Mouse (Mus musculus): ENCODE measurements at regions not wholly inside any gene's neighbourhood (a gene's known extent, or its start where the extent isn't known, plus 50 kb on each side); places are given as distances from the start of the nearest gene placed in this dataset.

DNA sequence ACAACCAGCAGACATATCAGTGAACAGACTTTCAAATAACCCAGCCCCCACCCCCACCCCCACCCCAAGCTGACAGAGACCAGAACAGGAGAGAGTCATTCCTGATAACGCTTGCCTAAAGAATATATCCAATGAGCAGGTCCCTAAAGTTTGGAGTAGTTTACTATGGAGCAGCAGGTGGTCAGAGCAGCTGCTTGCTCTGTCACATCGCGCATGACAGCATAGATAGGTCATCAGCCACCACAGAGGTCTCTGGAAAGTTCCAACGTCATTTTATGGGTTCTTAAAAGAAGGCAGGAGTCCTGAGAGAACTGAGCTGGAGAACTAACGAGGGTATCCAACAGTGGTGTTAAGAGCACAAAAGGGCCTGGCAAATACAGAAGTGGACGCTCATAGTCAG lies 402.4 kb downstream of the H2al1j start:
- Histone ChIP-seq H3K36me3 (ENCODE audit: control insufficient read depth, insufficient read depth, low read length) (no peaks in the 10 kb centered on the region), H3K4me3 (ENCODE audit: low read depth, low read length) (no peak overlapping the region), H3K4me2 (ENCODE audit: low read depth, severe bottlenecking) (no peak overlapping the region), H3K4me1 (ENCODE audit: control insufficient read depth, insufficient read depth, low read length) (peaks cover 5% of the 10 kb centered on the region; the same call in 1 of the 2 replicates), H3K27me3 (ENCODE audit: control insufficient read depth, insufficient read depth, low read length) (peaks cover 2% of the 10 kb centered on the region; the same call in 1 of the 2 replicates), H3K9ac (ENCODE audit: low read length) (no peak overlapping the region), H3K27ac (replicated peaks; ENCODE audit: low read depth, low read length) (no peak overlapping the region), H3K9me3 (ENCODE audit: control insufficient read depth, low read length) (no peaks in the 10 kb centered on the region)
- no peak for ATAC-seq (ENCODE audit: insufficient number of reproducible peaks, low FRiP score, low TSS enrichment, low read depth)
- DNase-seq (ENCODE audit: low spot score) = no peak
- WGBS = 65% methylated on average over 6 of the region's 6 CpGs

DNA sequence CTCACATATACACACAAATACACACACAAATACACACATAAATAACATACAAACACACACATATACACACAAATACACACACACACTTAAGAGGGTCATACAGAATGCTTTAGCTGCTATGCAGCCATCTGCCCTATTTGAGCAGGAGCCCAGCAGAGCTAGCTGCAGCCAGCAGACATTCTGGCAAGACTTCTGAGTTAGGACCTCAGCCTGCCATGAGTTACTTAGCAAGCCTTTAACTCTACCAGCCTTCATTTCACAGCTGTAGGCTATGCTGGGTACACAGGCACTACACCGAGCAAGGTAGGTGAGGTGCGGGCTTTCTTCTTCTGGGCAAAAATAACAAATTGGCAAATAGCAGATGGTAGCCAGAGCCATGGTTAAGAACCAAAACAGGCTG lies 404.7 kb downstream of the H2al1j start:
- WGBS = 91% methylated on average over 2 of the region's 2 CpGs
- H3K9ac ChIP-seq (ENCODE audit: low read length) = no peak overlapping the region
- H3K9me3 ChIP-seq (ENCODE audit: control insufficient read depth, low read length) = no peaks in the 10 kb centered on the region
- H3K27me3 ChIP-seq (ENCODE audit: control insufficient read depth, insufficient read depth, low read length) = peaks cover 12% of the 10 kb centered on the region
- H3K27ac ChIP-seq (replicated peaks; ENCODE audit: low read depth, low read length) = no peak overlapping the region
- no peak overlapping the region for H3K4me3 ChIP-seq (ENCODE audit: low read depth, low read length)
- H3K4me2 ChIP-seq (ENCODE audit: low read depth, severe bottlenecking) = no peak overlapping the region
- no peaks in the 10 kb centered on the region for H3K36me3 ChIP-seq (ENCODE audit: control insufficient read depth, insufficient read depth, low read length)
- ATAC-seq (ENCODE audit: insufficient number of reproducible peaks, low FRiP score, low TSS enrichment, low read depth) (no peak), DNase-seq (ENCODE audit: low spot score) (no peak)
- H3K4me1 ChIP-seq (ENCODE audit: control insufficient read depth, insufficient read depth, low read length) = peaks cover 12% of the 10 kb centered on the region

DNA sequence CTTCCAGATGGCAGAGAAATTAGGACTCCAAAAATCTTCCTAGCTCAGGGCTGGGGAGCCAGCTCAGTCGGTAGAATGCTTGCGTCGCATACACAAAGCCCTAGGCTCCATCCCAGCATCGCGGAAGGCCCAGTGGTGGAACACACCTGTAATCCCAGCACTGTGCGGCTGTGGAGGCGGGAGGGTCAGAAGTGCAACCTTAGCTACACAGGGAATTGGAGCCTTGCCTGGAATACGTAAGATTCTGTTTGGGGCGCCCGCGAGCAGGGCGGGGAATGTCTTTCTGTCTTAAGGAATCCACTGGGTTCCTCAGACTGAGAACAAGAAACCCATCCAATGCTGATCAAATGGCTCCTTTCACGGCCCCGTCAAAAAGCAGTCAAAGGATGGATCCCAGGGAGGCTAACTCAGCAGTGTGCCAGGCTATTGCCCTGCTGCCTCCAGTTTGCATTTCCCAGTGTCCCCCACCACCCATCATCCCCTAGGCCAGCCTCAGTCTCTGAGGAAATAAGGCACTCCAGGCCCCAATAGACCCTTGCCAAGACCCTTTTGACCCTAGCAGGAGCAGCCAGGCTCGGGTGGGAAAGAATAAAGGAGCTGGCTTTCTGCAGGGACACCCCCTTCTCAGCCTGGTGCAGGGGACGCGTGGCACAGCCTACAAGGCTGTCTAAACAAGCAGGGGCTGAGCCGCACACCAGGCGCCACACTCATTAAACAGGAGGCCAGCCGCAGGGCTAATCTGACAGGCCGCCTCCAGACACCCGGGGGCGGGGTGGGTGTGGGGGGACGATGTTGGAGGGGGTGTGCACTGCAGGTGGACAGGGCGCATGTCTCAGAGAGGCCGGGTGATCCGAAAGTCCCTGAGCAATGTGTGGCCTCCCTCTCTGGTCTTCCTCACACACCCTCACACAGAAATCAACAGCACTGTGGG lies 407.1 kb downstream of the H2al1j start:
- DNase-seq (ENCODE audit: low spot score) (peak; percentile 56), ATAC-seq (ENCODE audit: insufficient number of reproducible peaks, low FRiP score, low TSS enrichment, low read depth) (0 out of 2 replicates have a peak, but pooled peaks have one; percentile 51)
- Histone ChIP-seq H3K27ac (replicated peaks; ENCODE audit: low read depth, low read length) (no peak overlapping the region), H3K36me3 (ENCODE audit: control insufficient read depth, insufficient read depth, low read length) (no peaks in the 10 kb centered on the region), H3K9me3 (ENCODE audit: control insufficient read depth, low read length) (no peaks in the 10 kb centered on the region), H3K9ac (ENCODE audit: low read length) (no peak overlapping the region), H3K27me3 (ENCODE audit: control insufficient read depth, insufficient read depth, low read length) (peaks cover 16% of the 10 kb centered on the region), H3K4me2 (ENCODE audit: low read depth, severe bottlenecking) (no peak overlapping the region), H3K4me3 (ENCODE audit: low read depth, low read length) (no peak overlapping the region), H3K4me1 (ENCODE audit: control insufficient read depth, insufficient read depth, low read length) (peaks cover 13% of the 10 kb centered on the region)
- 26% methylated on average over 27 of the region's 27 CpGs for WGBS

DNA sequence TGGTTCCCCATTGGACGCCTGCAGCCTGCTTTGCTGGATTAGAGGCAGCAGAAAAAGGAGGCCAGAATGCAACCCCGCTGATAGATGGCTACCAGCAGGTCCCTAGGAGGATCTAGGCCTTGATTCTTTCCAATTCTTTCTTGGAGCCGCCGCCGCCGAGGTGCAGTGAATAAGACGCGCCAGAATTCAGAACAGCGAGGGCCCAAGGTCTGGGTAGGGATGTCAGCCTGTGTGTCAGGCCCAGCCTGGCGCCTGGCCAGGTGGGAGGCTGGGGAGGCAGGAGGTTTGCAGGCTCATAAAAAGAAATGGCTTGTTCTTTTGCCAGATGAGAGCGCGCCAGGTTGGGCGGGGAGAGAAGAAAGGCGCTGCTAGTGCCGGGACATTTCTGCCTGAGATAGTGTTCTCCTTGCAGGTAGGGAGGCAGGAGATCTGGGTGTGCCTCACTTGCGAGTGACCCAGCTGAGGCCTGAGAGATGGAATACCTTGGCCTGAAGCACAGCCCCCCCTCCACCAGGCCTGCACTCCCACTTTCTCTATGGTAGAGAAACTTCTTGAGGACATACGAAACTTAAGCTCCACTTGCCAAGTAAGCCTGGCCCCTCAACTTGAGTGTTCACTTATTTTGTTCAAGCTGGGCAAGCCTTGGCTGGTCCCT lies 408.0 kb downstream of the H2al1j start:
- H3K4me1 ChIP-seq (ENCODE audit: control insufficient read depth, insufficient read depth, low read length) = peaks cover 14% of the 10 kb centered on the region
- H3K4me3 ChIP-seq (ENCODE audit: low read depth, low read length) = no peak overlapping the region
- H3K36me3 ChIP-seq (ENCODE audit: control insufficient read depth, insufficient read depth, low read length) = no peaks in the 10 kb centered on the region
- WGBS = 29% methylated on average over 17 of the region's 17 CpGs
- H3K27ac ChIP-seq (replicated peaks; ENCODE audit: low read depth, low read length) = no peak overlapping the region
- no peak overlapping the region for H3K4me2 ChIP-seq (ENCODE audit: low read depth, severe bottlenecking)
- H3K9me3 ChIP-seq (ENCODE audit: control insufficient read depth, low read length) = no peaks in the 10 kb centered on the region
- no peak overlapping the region for H3K9ac ChIP-seq (ENCODE audit: low read length)
- no peak for ATAC-seq (ENCODE audit: insufficient number of reproducible peaks, low FRiP score, low TSS enrichment, low read depth)
- peaks cover 16% of the 10 kb centered on the region for H3K27me3 ChIP-seq (ENCODE audit: control insufficient read depth, insufficient read depth, low read length)
- peak; percentile 50 for DNase-seq (ENCODE audit: low spot score)

DNA sequence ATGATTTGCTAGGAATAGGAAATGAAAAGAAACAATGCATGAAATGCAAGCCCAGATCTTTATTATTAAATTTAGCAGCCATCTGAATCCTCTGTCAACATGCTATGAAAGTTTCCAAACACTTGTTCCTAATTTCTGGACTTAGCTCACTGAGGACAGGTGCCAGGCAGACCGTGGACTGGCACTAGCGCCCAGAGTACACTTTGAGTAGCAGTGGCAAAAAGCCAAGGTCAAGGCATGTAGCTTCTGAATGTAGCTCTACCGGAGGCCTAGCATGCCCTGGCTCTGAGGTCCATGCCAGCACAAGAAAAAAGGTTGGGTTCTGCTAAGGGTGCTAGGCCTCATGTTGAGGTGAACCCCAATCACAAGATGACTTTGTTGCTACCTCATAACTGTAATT lies 408.9 kb downstream of the H2al1j start:
- 88% methylated on average over 3 of the region's 3 CpGs for WGBS
- no peaks in the 10 kb centered on the region for H3K9me3 ChIP-seq (ENCODE audit: control insufficient read depth, low read length)
- H3K9ac ChIP-seq (ENCODE audit: low read length) = no peak overlapping the region
- no peak overlapping the region for H3K27ac ChIP-seq (replicated peaks; ENCODE audit: low read depth, low read length)
- peaks cover 14% of the 10 kb centered on the region for H3K4me1 ChIP-seq (ENCODE audit: control insufficient read depth, insufficient read depth, low read length)
- H3K27me3 ChIP-seq (ENCODE audit: control insufficient read depth, insufficient read depth, low read length) = peaks cover 16% of the 10 kb centered on the region
- no peak overlapping the region for H3K4me3 ChIP-seq (ENCODE audit: low read depth, low read length)
- DNase-seq (ENCODE audit: low spot score) (no peak), ATAC-seq (ENCODE audit: insufficient number of reproducible peaks, low FRiP score, low TSS enrichment, low read depth) (no peak)
- no peaks in the 10 kb centered on the region for H3K36me3 ChIP-seq (ENCODE audit: control insufficient read depth, insufficient read depth, low read length)
- no peak overlapping the region for H3K4me2 ChIP-seq (ENCODE audit: low read depth, severe bottlenecking)

DNA sequence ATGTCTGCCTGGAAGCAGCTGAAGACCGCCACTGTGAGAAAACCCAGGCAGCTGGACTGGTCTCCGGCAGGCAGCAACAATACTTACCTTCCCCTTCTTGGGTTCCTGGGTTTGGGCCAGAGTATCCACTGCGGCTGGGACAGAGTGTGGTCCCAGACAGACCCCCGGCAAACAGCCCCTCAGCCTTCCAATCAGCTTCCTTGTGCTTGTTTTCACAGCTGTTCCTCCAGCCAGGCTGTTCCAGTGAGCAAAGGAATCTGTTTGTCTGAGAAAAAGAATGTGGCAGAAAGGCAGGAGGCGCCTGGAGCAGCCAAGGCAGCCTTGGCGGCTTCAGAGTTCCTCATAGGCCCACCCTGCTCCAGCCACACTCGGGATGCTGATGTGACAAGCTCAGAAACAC lies 411.9 kb downstream of the H2al1j start:
- H3K4me1 ChIP-seq (ENCODE audit: control insufficient read depth, insufficient read depth, low read length) = peaks cover 12% of the 10 kb centered on the region; the same call in 1 of the 2 replicates
- H3K9ac ChIP-seq (ENCODE audit: low read length) = no peak overlapping the region
- H3K36me3 ChIP-seq (ENCODE audit: control insufficient read depth, insufficient read depth, low read length) = no peaks in the 10 kb centered on the region
- no peaks in the 10 kb centered on the region for H3K9me3 ChIP-seq (ENCODE audit: control insufficient read depth, low read length)
- no peak overlapping the region for H3K4me3 ChIP-seq (ENCODE audit: low read depth, low read length)
- peak overlapping the region; percentile 21; the same call in 1 of the 2 replicates for H3K27ac ChIP-seq (replicated peaks; ENCODE audit: low read depth, low read length)
- peaks cover 16% of the 10 kb centered on the region for H3K27me3 ChIP-seq (ENCODE audit: control insufficient read depth, insufficient read depth, low read length)
- DNase-seq (ENCODE audit: low spot score) (peak; percentile 33), ATAC-seq (ENCODE audit: insufficient number of reproducible peaks, low FRiP score, low TSS enrichment, low read depth) (peak; percentile 68; the same call in 1 of the 2 replicates)
- 46% methylated on average over 7 of the region's 7 CpGs for WGBS
- no peak overlapping the region for H3K4me2 ChIP-seq (ENCODE audit: low read depth, severe bottlenecking)

DNA sequence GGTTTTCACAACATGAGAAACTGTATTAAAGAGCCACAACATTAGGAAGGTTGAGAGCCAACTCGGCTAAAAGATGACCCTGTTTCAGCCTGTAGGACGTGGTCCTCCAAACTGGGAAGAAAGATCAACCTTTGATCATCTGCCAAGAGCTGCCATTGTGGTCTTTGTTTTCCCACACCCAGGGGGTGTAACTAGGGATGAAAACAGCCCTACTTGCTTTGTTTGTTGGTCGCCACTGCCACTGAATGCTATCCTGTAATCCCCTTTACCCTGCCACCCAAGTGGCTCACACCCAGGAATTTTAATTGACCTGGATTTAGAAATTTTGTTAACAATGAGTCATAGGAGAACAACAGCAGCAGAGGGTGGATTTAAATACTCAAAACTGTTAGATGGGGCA lies 414.2 kb downstream of the Bcor start:
- no peak for ATAC-seq (ENCODE audit: insufficient number of reproducible peaks, low FRiP score, low TSS enrichment, low read depth)

DNA sequence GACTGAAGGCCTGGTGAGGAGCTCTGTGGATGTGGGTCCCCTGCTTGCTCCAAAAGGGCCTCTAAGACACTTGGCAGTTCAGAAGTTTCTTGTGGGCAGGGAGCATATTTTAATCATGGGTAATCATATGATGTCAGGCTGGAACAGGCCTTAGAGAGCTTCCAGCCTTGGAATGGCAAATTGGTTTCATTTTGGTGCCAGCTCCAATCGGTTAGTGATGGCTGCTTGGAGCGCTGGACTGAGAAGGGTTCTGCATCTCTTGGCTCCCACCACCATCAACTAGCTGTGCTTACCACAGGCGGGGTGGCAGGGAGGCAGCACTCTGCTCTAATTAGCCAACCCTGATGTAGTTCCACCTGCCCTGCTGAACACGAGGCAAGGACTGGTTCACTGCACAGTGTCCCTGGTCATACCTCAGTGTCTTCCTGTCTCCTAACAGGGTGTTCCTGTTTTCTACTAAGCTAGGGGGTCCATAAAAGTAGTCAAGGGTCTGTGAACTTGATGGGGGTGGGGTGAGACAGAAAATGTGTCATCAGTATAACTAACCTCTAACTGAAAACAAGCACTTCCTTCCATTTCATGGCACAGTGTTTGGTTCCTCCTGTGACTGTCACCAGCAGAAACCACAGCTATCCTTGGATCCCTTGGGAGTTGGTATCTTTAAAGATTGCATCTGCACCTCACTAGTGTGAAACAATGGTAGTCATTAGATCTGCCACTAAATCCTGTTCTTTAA lies 412.6 kb downstream of the Bcor start:
- DNase-seq (ENCODE audit: low spot score) = no peak
- ATAC-seq (ENCODE audit: insufficient number of reproducible peaks, low FRiP score, low TSS enrichment, low read depth) = no peak
- H3K27me3 ChIP-seq (ENCODE audit: control insufficient read depth, insufficient read depth, low read length) = no peaks in the 10 kb centered on the region
- WGBS = 84% methylated on average over 4 of the region's 4 CpGs
- no peak overlapping the region for H3K9ac ChIP-seq (ENCODE audit: low read length)
- H3K4me3 ChIP-seq (ENCODE audit: low read depth, low read length) = no peak overlapping the region
- no peak overlapping the region for H3K4me2 ChIP-seq (ENCODE audit: low read depth, severe bottlenecking)
- no peak overlapping the region for H3K27ac ChIP-seq (replicated peaks; ENCODE audit: low read depth, low read length)
- H3K4me1 ChIP-seq (ENCODE audit: control insufficient read depth, insufficient read depth, low read length) = no peaks in the 10 kb centered on the region
- no peaks in the 10 kb centered on the region for H3K36me3 ChIP-seq (ENCODE audit: control insufficient read depth, insufficient read depth, low read length)
- H3K9me3 ChIP-seq (ENCODE audit: control insufficient read depth, low read length) = no peaks in the 10 kb centered on the region

More for the DNA sequence above, 414.2 kb downstream of the Bcor start:
- Histone ChIP-seq H3K4me2 (ENCODE audit: low read depth, severe bottlenecking) (no peak overlapping the region), H3K27ac (replicated peaks; ENCODE audit: low read depth, low read length) (no peak overlapping the region), H3K9me3 (ENCODE audit: control insufficient read depth, low read length) (no peaks in the 10 kb centered on the region), H3K27me3 (ENCODE audit: control insufficient read depth, insufficient read depth, low read length) (no peaks in the 10 kb centered on the region), H3K36me3 (ENCODE audit: control insufficient read depth, insufficient read depth, low read length) (no peaks in the 10 kb centered on the region), H3K4me3 (ENCODE audit: low read depth, low read length) (no peak overlapping the region), H3K9ac (ENCODE audit: low read length) (no peak overlapping the region), H3K4me1 (ENCODE audit: control insufficient read depth, insufficient read depth, low read length) (no peaks in the 10 kb centered on the region)
- WGBS = 50% methylated on average over 3 of the region's 3 CpGs
- no peak for DNase-seq (ENCODE audit: low spot score)
